In genomic region chr9:44954432-44954831, GRCm38 (mm10) we compare ENCODE assay signal across 37 mouse cellular contexts. TPM values are rescaled to one million over a fixed set of nuclear protein-coding genes. Genes with fewer than 3 reads are reported as not detected.
DNase-seq lines count a peak whose midpoint lies in the region; TF ChIP-seq lines count a peak whose summit lies in the region.
"Had no signal": no experiment of that assay in that cellular context is flagged by ENCODE, and none has a peak within 500 bp of the region (broad histone marks: within the 10 kb centered on the region; RNA-seq: fewer than 3 reads in every experiment).

No protein-coding gene starts in this region.

- no peak for TF ChIP-seq CTCF in thymus, adult 2 months (IDR thresholded peaks at IDR 0.05; ENCODE audit: borderline replicate concordance, control insufficient read depth, extremely low read depth, insufficient read depth, low read length, poor library complexity)

- H3K36me3 ChIP-seq in thymus, adult 2 months (ENCODE audit: control insufficient read depth, insufficient read depth, low read length): peaks cover 66% of the 10 kb centered on the region

- intact Hi-C loops in gastrocnemius, postnatal 14 days (cut with DNase I; ENCODE audit: low total_unique reads): no loop called here

- TF ChIP-seq POLR2A in thymus, adult 2 months (IDR thresholded peaks at IDR 0.05; ENCODE audit: control insufficient read depth, extremely low read depth, insufficient read depth, low read length, poor library complexity): no peak

- H3K4me3 ChIP-seq in thymus, adult 2 months (ENCODE audit: control insufficient read depth, insufficient read depth, low read length): no peak overlapping the region
- H3K4me3 ChIP-seq: erythroblast, embryonic 14.5 days; forebrain, embryonic 12.5 days; hindbrain, embryonic 13.5 days; layer of hippocampus, adult 2 months; liver, embryonic 13.5 days; midbrain, embryonic 15.5 days had no signal

- H3K27ac ChIP-seq in thymus, adult 2 months (ENCODE audit: control insufficient read depth, insufficient read depth, low read length): peak overlapping the region; percentile 76
- H3K27ac ChIP-seq: forebrain, embryonic 12.5 days; hindbrain, embryonic 13.5 days; layer of hippocampus, adult 2 months; liver, embryonic 13.5 days; midbrain, embryonic 15.5 days had no signal

- WGBS in thymus, adult 2 months: 16% methylated on average over 3 of the region's 3 CpGs

- peaks cover 7% of the 10 kb centered on the region for H3K4me1 ChIP-seq in thymus, adult 2 months (replicated peaks; ENCODE audit: control insufficient read depth, insufficient read depth, low read length)
- H3K4me1 ChIP-seq: forebrain, embryonic 12.5 days; hindbrain, embryonic 13.5 days; midbrain, embryonic 15.5 days had no signal

- DNase-seq in thymus, adult 2 months: peak; percentile 48
- DNase-seq in thymus, postnatal 4 days: no peak
- DNase-seq in T-cell, adult 2 months (ENCODE audit: low spot score): peak; percentile 76
- DNase-seq in thymus, postnatal 0 days (ENCODE audit: low spot score): peak; percentile 87
- DNase-seq in gastrocnemius, postnatal 14 days: no peak
- no peak for DNase-seq in cerebellum, adult 9-11 months
- DNase-seq in kidney, postnatal 36 days: no peak
- DNase-seq: adrenal gland, adult 2 months; adrenal gland, postnatal 36 days; cerebellum, adult 18-20 months; cerebellum, postnatal 14 days; gastrocnemius, postnatal 10 days; heart, adult 11 months; heart, postnatal 4 days; kidney, adult 11 months; kidney, postnatal 25 days; left cerebral cortex, postnatal 4 days; liver, embryonic 13.5 days; lung, adult 18-20 months; right cerebral cortex, postnatal 4 days had no signal

- no peaks in the 10 kb centered on the region for H3K27me3 ChIP-seq in thymus, adult 2 months (ENCODE audit: control insufficient read depth, insufficient read depth, low read length)
- H3K27me3 ChIP-seq: forebrain, embryonic 12.5 days; hindbrain, embryonic 13.5 days; liver, embryonic 13.5 days; midbrain, embryonic 15.5 days had no signal

RNA-seq across cellular contexts. Expression of gene Ube4a, which starts 11.0 kb away (rescaled TPM):
- 23.0 and 23.7 TPM in 2 replicates for polyA plus RNA-seq in thymus, adult 2 months (2012; rRNA removed)
- 18.6 and 19.5 TPM in 2 replicates for polyA plus RNA-seq in thymus, postnatal 0 days (2015; fragmentation: Nextera tagmentation; extraction: Ambion mirVana)
- 10 to 100 TPM; 31.9 to 36.4 TPM for total RNA-seq in gastrocnemius, postnatal 14 days (2021)

RNA-seq across cellular contexts. Expression of gene Cd3g, which starts 25.8 kb away (rescaled TPM):
- polyA plus RNA-seq in thymus, adult 2 months (2012; rRNA removed): 183 and 216 TPM in 2 replicates
- polyA plus RNA-seq in thymus, postnatal 0 days (2015; fragmentation: Nextera tagmentation; extraction: Ambion mirVana): 973 and 1,015 TPM in 2 replicates
- total RNA-seq in gastrocnemius, postnatal 14 days (2021): under 1 TPM in 1 of 2 experiments, not detected in 1; 0.13 TPM
- total RNA-seq: gastrocnemius, postnatal 10 days; layer of hippocampus, adult 2 months; layer of hippocampus, postnatal 25 days; left cerebral cortex, adult 8-10 months; left cerebral cortex, postnatal 4 days had no signal
- polyA plus RNA-seq: adrenal gland, adult 2 months; brain, embryonic 14.5 days; cortical plate, adult 2 months; erythroblast, embryonic 14.5 days; heart, embryonic 11.5 days; heart, postnatal 0 days; hindbrain, embryonic 13.5 days; kidney, embryonic 14.5 days; midbrain, embryonic 15.5 days; neural tube, embryonic 11.5 days; testis, adult 2 months had no signal

RNA-seq across cellular contexts. Expression of gene Cd3d, which starts 27.2 kb away (rescaled TPM):
- 214 and 262 TPM in 2 replicates for polyA plus RNA-seq in thymus, adult 2 months (2012; rRNA removed)
- 485 and 511 TPM in 2 replicates for polyA plus RNA-seq in thymus, postnatal 0 days (2015; fragmentation: Nextera tagmentation; extraction: Ambion mirVana)
- under 1 TPM in 1 of 2 experiments, not detected in 1; 0.33 TPM for total RNA-seq in gastrocnemius, postnatal 14 days (2021)
- total RNA-seq: layer of hippocampus, adult 2 months; layer of hippocampus, postnatal 25 days; left cerebral cortex, adult 8-10 months; left cerebral cortex, postnatal 4 days had no signal
- polyA plus RNA-seq: brain, embryonic 14.5 days; cortical plate, adult 2 months; embryonic facial prominence, embryonic 14.5 days; erythroblast, embryonic 14.5 days; forebrain, embryonic 12.5 days; heart, embryonic 11.5 days; heart, postnatal 0 days; hindbrain, embryonic 13.5 days; kidney, embryonic 14.5 days; limb, embryonic 14.5 days; liver, embryonic 13.5 days; midbrain, embryonic 15.5 days; neural tube, embryonic 11.5 days; stomach, embryonic 14.5 days had no signal

RNA-seq across cellular contexts. Expression of gene Atp5l, which starts 33.9 kb away (rescaled TPM):
- polyA plus RNA-seq in thymus, adult 2 months (2012; rRNA removed): 159 and 250 TPM in 2 replicates
- 971 and 1,014 TPM in 2 replicates for polyA plus RNA-seq in thymus, postnatal 0 days (2015; fragmentation: Nextera tagmentation; extraction: Ambion mirVana)
- total RNA-seq in gastrocnemius, postnatal 14 days (2021): 100 to 1,000 TPM; 663 to 775 TPM

RNA-seq across cellular contexts. Expression of gene Cd3e, which starts 55.0 kb away (rescaled TPM):
- polyA plus RNA-seq in thymus, adult 2 months (2012; rRNA removed): 343 and 451 TPM in 2 replicates
- polyA plus RNA-seq in thymus, postnatal 0 days (2015; fragmentation: Nextera tagmentation; extraction: Ambion mirVana): 511 and 576 TPM in 2 replicates
- total RNA-seq in gastrocnemius, postnatal 14 days (2021): not detected
- total RNA-seq: gastrocnemius, postnatal 10 days; layer of hippocampus, adult 2 months; layer of hippocampus, postnatal 25 days; left cerebral cortex, postnatal 4 days had no signal
- polyA plus RNA-seq: brain, embryonic 14.5 days; cortical plate, adult 2 months; forebrain, embryonic 12.5 days; heart, embryonic 11.5 days; hindbrain, embryonic 13.5 days; kidney, embryonic 14.5 days; liver, embryonic 13.5 days; neural tube, embryonic 11.5 days; stomach, embryonic 14.5 days had no signal

Comparison
In these comparisons a context has a peak if more than half of its experiments do, and no peak if none do; other contexts are left out.
1. DNase-seq: peak in thymus, adult 2 months (single experiment), T-cell, adult 2 months (single experiment) and thymus, postnatal 0 days (single experiment); none in thymus, postnatal 4 days (single experiment), gastrocnemius, postnatal 14 days (single experiment), cerebellum, adult 9-11 months (single experiment) and kidney, postnatal 36 days (0 of 2).